Mouse (Mus musculus): Measurements from ENCODE around the gene Snrnp40. TPM values are rescaled to one million over a fixed set of nuclear protein-coding genes. Genes with fewer than 3 reads are reported as not detected.

Gene Snrnp40
- polyA plus RNA-seq, 1 experiment, result 88.4 TPM

GRCm38 (mm10) chr4:130387256-130387655, 27.3 kb downstream of the Snrnp40 start:
- no peaks in the 10 kb centered on the region for H3K27me3 ChIP-seq (ENCODE audit: control insufficient read depth, insufficient read depth, low read length, poor library complexity, severe bottlenecking)
- no peaks in the 10 kb centered on the region for H3K4me1 ChIP-seq (ENCODE audit: control insufficient read depth, insufficient read depth, low read length)
- no peak for TF ChIP-seq EP300 (IDR thresholded peaks at IDR 0.05; ENCODE audit: insufficient read depth, low read depth, low read length)
- no peak for TF ChIP-seq CTCF (IDR thresholded peaks at IDR 0.05; ENCODE audit: low read depth, low read length)
- no peak for TF ChIP-seq POLR2A (IDR thresholded peaks at IDR 0.05; ENCODE audit: insufficient read depth, low read length)
- peaks cover 52% of the 10 kb centered on the region for H3K36me3 ChIP-seq (ENCODE audit: control insufficient read depth, insufficient read depth, low read length, poor library complexity, severe bottlenecking)
- no peaks in the 10 kb centered on the region for H3K9me3 ChIP-seq (replicated peaks; ENCODE audit: control insufficient read depth, insufficient read depth, low read length, poor library complexity, severe bottlenecking)
- H3K9ac ChIP-seq (ENCODE audit: low read depth, poor library complexity, severe bottlenecking), result no peak overlapping the region
- no peak overlapping the region for H3K27ac ChIP-seq (ENCODE audit: insufficient read depth, low read length)
- no peak overlapping the region for H3K4me3 ChIP-seq (ENCODE audit: low read depth, low read length)

GRCm38 (mm10) chr4:130389496-130389895, 29.6 kb downstream of the Snrnp40 start:
- H3K27ac ChIP-seq (ENCODE audit: insufficient read depth, low read length), result no peak overlapping the region
- no peaks in the 10 kb centered on the region for H3K9me3 ChIP-seq (replicated peaks; ENCODE audit: control insufficient read depth, insufficient read depth, low read length, poor library complexity, severe bottlenecking)
- no peak overlapping the region for H3K9ac ChIP-seq (ENCODE audit: low read depth, poor library complexity, severe bottlenecking)
- no peaks in the 10 kb centered on the region for H3K27me3 ChIP-seq (ENCODE audit: control insufficient read depth, insufficient read depth, low read length, poor library complexity, severe bottlenecking)
- H3K36me3 ChIP-seq (ENCODE audit: control insufficient read depth, insufficient read depth, low read length, poor library complexity, severe bottlenecking), result peaks cover 39% of the 10 kb centered on the region
- TF ChIP-seq POLR2A (IDR thresholded peaks at IDR 0.05; ENCODE audit: insufficient read depth, low read length), result no peak
- no peak for TF ChIP-seq CTCF (IDR thresholded peaks at IDR 0.05; ENCODE audit: low read depth, low read length)
- no peak for TF ChIP-seq EP300 (IDR thresholded peaks at IDR 0.05; ENCODE audit: insufficient read depth, low read depth, low read length)
- no peaks in the 10 kb centered on the region for H3K4me1 ChIP-seq (ENCODE audit: control insufficient read depth, insufficient read depth, low read length)
- H3K4me3 ChIP-seq (ENCODE audit: low read depth, low read length), result no peak overlapping the region

- TF ChIP-seq CTCF (IDR thresholded peaks at IDR 0.05; ENCODE audit: low read depth, low read length) (no peak), POLR2A (IDR thresholded peaks at IDR 0.05; ENCODE audit: insufficient read depth, low read length) (no peak), EP300 (IDR thresholded peaks at IDR 0.05; ENCODE audit: insufficient read depth, low read depth, low read length) (no peak)
- H3K36me3 ChIP-seq (ENCODE audit: control insufficient read depth, insufficient read depth, low read length, poor library complexity, severe bottlenecking), result peaks cover 36% of the 10 kb centered on the region
- H3K27me3 ChIP-seq (ENCODE audit: control insufficient read depth, insufficient read depth, low read length, poor library complexity, severe bottlenecking), result no peaks in the 10 kb centered on the region
- H3K27ac ChIP-seq (ENCODE audit: insufficient read depth, low read length), result no peak overlapping the region
- no peak overlapping the region for H3K9ac ChIP-seq (ENCODE audit: low read depth, poor library complexity, severe bottlenecking)
- no peaks in the 10 kb centered on the region for H3K4me1 ChIP-seq (ENCODE audit: control insufficient read depth, insufficient read depth, low read length)
- no peak overlapping the region for H3K4me3 ChIP-seq (ENCODE audit: low read depth, low read length)
- no peaks in the 10 kb centered on the region for H3K9me3 ChIP-seq (replicated peaks; ENCODE audit: control insufficient read depth, insufficient read depth, low read length, poor library complexity, severe bottlenecking)
These were observed 30.0 kb downstream of the Snrnp40 start for GRCm38 (mm10) chr4:130389927-130390326.

GRCm38 (mm10) chr4:130391265-130391664, 31.3 kb downstream of the Snrnp40 start:
- H3K27ac ChIP-seq (ENCODE audit: insufficient read depth, low read length), result no peak overlapping the region
- no peaks in the 10 kb centered on the region for H3K4me1 ChIP-seq (ENCODE audit: control insufficient read depth, insufficient read depth, low read length)
- no peaks in the 10 kb centered on the region for H3K9me3 ChIP-seq (replicated peaks; ENCODE audit: control insufficient read depth, insufficient read depth, low read length, poor library complexity, severe bottlenecking)
- TF ChIP-seq CTCF (IDR thresholded peaks at IDR 0.05; ENCODE audit: low read depth, low read length) (peak; percentile 8), EP300 (IDR thresholded peaks at IDR 0.05; ENCODE audit: insufficient read depth, low read depth, low read length) (no peak)
- H3K36me3 ChIP-seq (ENCODE audit: control insufficient read depth, insufficient read depth, low read length, poor library complexity, severe bottlenecking), result peaks cover 27% of the 10 kb centered on the region
- no peaks in the 10 kb centered on the region for H3K27me3 ChIP-seq (ENCODE audit: control insufficient read depth, insufficient read depth, low read length, poor library complexity, severe bottlenecking)
- no peak overlapping the region for H3K9ac ChIP-seq (ENCODE audit: low read depth, poor library complexity, severe bottlenecking)
- H3K4me3 ChIP-seq (ENCODE audit: low read depth, low read length), result no peak overlapping the region

Other genes with a start within 250 kb of the Snrnp40 start
- gene Hcrtr1, start 220.8 kb upstream of the Snrnp40 start, polyA plus RNA-seq (2011; ENCODE audit: insufficient read depth, insufficient read length, low read depth, missing spikeins), result 0.82 and 0.91 TPM in 2 replicates
- 35.2 and 35.4 TPM in 2 replicates for gene Tinagl1, start 185.0 kb upstream of the Snrnp40 start, polyA plus RNA-seq (2011; ENCODE audit: insufficient read depth, insufficient read length, low read depth, missing spikeins)
- gene Gm853, start 137.7 kb upstream of the Snrnp40 start, polyA plus RNA-seq (2011; ENCODE audit: insufficient read depth, insufficient read length, low read depth, missing spikeins), result not detected in 2 replicates
- gene Serinc2, start 80.9 kb upstream of the Snrnp40 start, polyA plus RNA-seq (2011; ENCODE audit: insufficient read depth, insufficient read length, low read depth, missing spikeins), result 12.9 and 15.2 TPM in 2 replicates
- gene Fabp3, start 51.5 kb upstream of the Snrnp40 start, polyA plus RNA-seq (2011; ENCODE audit: insufficient read depth, insufficient read length, low read depth, missing spikeins), result 803 and 870 TPM in 2 replicates
- not detected in 2 replicates for gene Gm10570, start 51.5 kb upstream of the Snrnp40 start, polyA plus RNA-seq (2011; ENCODE audit: insufficient read depth, insufficient read length, low read depth, missing spikeins)
- 21.3 and 25.1 TPM in 2 replicates for gene Zcchc17, start 189 bp upstream of the Snrnp40 start, polyA plus RNA-seq (2011; ENCODE audit: insufficient read depth, insufficient read length, low read depth, missing spikeins)
- 52.0 and 55.9 TPM in 2 replicates for gene Nkain1, start 214.0 kb downstream of the Snrnp40 start, polyA plus RNA-seq (2011; ENCODE audit: insufficient read depth, insufficient read length, low read depth, missing spikeins)